Mouse (Mus musculus): ENCODE measurements around the gene Crip3.

Crip3 gene

DNA sequence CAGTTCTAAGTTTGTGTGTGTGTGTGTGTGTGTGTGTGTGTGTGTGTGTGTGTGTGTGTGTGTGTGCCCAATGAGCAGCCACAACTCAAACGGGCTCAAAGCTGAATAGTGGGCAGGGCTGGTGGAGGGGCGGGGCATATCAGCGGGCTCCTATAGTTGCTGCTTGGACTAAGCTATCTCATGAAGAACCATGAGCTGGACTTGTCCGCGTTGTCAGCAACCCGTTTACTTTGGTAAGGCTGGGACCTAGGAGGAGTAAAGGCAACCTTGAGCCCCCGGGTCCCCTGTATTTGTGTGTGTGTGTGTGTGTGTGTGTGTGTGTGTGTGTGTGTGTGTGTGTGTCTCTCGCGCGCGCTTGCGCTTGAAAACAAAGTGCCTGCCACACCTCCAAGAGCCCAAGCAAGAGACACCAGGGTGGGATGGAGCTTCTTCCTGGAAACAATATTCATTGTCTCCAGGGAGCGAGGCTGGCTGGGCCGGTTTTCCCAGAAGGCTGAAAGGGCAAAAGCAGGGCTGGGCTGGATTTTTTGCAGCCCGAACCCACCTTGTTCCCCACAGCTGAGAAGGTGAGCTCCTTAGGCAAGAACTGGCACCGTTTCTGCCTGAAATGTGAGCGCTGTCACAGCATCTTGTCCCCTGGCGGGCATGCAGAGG is at the start of gene Crip3:
Gene Crip3 (plus strand): TSS at position 166 of the 654 bp plus-strand sequence.
- DNase-seq = peak; percentile 54

DNA sequence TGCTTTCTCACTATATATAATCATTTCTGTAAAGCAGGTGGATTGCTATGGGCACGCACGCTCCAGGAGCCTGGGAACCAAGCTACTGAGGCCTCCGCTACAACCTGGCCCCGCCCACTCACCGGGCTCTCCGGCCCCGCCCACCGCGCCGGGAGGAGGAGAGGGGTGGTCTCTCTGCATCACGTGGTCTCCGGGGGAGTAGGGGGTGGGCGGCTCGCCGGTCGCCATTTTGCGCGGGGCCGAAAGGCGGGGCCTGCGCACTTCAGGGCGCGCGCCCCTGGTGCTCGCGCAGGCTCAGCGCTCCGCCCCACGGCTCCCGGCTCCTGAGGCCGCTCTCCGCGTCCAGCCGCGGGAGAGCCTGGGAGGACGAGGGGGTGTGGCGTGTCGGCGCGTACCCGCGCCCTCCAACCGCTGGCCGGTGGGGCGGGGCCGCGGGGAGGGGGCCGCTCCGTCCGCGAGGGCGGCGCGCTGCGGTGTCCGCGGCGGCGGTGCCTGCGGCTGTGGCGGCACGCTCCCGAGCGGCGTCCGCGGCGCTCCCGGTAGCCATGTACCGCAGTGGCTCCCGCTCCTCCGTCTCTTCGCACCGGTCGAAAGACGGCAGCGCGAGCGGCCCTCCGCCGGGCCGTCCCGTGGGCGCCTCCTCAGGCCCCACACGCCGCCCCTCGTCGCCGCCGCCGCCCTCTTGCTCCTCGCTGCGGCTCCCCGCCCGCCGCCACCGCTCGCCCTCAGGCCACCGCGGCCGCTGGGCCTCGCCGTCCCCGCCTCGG is 45.2 kb upstream of the Crip3 start, which contains the start of gene Zfp318:
Gene Zfp318 (plus strand): TSS at position 438 of the 767 bp plus-strand sequence.
- peak; percentile 98 for DNase-seq

- DNase-seq = peak; percentile 37
Observed at GRCm38 (mm10) chr17:46384061-46384801, 44.5 kb upstream of the Crip3 start.

DNA sequence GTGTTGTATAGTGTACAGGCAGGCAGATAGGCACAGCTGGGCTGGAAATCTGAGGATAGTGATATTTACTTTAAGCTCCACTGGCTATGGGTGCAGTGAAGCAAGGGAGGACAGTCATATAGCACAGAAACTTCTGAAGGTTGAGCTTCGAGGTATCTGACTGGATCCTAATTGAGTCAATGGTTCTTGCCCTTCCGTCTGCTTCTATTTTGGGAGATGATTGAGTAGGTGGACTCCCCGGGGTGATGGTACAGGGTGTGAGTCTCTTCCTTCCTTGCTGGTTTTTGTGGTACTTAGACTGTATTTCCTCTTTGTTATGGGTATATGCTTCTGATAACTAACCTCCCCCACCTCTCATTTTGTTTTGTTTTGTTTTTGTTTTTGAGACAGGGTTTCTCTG is 40.5 kb upstream of the Crip3 start:
- DNase-seq = no peak

DNA sequence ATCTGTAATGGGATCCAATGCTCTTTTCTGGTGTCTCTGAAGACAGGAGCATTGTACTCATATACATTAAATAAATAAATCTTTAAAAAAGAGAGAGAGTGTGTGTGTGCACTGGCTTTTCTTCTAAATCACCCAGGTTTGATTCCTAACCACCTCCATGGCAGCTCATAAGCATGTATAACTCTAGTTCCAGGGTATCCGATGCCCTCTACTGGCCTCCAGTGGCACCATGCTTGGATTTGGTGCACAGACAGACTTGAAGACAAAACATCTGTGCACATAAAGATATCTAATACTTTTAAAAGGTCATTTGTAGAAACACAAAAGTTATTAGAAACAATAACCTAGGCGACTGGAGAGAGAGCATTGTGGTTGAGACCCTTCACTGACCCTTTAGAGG is 35.7 kb upstream of the Crip3 start:
- DNase-seq = peak; percentile 59

DNA sequence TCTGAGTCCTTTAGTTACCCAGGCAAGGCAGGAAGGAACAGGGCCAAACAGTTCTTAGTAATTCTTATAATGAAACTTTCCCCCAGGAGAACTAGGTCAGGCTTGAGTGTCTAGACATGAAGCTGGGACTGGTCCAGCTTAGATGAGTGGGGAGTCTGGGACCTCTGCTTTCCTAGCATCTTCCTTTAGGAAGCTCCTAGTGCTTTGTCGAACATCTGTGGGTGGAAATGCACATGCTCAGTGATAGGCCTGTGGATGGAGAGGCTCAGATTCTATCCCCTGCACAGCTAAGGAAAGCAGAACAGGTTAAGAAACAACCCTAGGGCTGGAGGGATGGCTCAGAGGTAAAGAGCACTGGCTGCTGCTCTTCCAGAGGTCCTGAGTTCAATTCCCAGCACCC is 34.1 kb upstream of the Crip3 start:
- DNase-seq = no peak

- DNase-seq = peak; percentile 46
Observed at GRCm38 (mm10) chr17:46408478-46408877, 20.2 kb upstream of the Crip3 start.

GRCm38 (mm10) chr17:46418628-46419027 is 10.1 kb upstream of the Crip3 start:
- DNase-seq = no peak

DNA sequence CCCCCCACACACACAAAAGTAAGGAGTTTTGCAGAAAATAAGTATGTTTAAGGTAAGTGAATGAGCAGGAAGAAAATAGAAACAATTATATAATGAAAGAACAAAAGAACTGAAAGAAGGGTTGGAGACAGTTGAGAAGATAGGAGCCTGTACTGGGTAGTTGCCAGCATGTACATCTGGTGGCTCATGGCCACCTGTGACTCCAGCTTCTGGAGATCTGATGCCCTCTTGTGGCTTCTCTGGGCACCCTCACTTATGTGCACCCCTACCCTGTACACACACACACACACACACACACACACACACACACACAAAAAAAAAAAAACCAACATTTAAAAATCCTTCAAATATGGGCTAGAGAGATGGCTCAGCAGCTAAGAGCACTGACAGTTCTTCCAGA is 9.0 kb upstream of the Crip3 start:
- no peak for DNase-seq

DNA sequence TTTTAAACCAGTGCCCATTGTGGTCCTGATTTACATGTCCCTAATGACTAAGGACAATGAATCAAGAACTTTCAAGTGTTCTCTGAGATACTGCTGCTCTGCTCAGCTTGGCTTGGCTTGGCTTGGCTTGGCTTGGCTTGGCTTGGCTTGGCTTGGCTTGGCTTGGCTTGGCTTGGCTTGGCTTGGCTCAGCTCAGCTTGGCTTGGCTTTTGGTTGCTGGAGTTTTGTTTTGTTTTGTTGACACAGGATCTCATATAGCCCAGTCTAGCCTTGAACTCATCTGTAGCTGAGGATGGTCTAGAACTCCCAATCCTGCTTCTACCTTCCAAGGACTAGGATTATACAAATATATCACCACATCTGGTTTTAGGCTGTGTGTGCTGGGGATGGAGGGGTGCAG is 2.2 kb upstream of the Crip3 start:
- DNase-seq = no peak

DNA sequence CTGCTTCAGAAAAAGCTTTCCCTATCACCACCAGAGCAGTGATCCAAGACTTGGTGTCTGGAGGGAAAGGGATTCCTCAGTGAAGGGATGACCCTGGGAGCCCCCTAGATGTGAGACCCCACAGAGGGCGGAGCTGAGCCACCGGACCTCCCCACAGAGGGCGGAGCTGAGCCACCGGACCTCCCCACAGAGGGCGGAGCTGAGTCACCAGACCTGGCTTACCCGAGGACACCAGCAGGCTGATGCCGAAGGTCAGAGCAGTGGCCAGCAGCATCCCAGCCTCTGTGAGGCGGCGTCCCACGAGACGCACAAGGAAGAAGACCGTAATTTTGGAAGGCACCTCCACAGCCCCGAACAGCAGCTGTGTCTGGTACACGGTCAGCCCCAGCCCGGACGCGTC is 4.9 kb downstream of the Crip3 start:
- DNase-seq = peak; percentile 65

GRCm38 (mm10) chr17:46436672-46437366 is 8.1 kb downstream of the Crip3 start:
- peak; percentile 71 for DNase-seq

DNA sequence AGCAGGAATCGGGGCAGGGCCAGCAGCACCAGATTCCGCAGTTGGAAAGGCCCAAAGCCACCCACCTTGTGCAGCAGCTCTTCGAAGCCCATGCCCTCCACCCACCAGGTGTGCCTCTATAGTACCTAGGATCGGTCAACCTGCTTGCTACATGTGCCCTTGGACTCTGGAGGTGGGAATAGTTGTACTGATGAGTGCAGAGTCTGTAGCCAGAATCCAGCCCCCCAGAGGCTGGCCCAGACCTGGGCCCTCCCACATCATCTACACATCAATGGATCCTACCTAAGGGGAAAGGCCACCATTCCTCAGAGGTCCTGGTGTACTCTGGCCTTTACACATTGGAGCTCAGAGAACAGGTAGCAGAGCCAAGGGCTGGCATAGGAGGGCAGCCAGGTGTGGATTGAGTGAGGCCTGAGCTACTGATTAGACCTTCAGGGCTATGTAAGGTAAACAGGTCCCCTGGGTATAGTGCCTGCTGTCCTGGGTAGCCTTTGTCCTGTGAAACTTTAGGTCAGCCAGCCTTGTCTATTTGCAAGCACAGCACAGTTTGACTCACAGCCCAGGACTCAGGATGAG is 9.7 kb downstream of the Crip3 start, which contains the start of gene Slc22a7:
Gene Slc22a7 (minus strand): TSS at position 160 of the 576 bp plus-strand sequence.
- DNase-seq = no peak

- DNase-seq = no peak
Observed at GRCm38 (mm10) chr17:46439176-46439575, 10.4 kb downstream of the Crip3 start.

- DNase-seq = no peak
Observed at GRCm38 (mm10) chr17:46444839-46445579, 16.3 kb downstream of the Crip3 start.

- no peak for DNase-seq
Observed at GRCm38 (mm10) chr17:46446264-46446663, 17.5 kb downstream of the Crip3 start.

GRCm38 (mm10) chr17:46452683-46453082 is 24.0 kb downstream of the Crip3 start:
- no peak for DNase-seq

DNA sequence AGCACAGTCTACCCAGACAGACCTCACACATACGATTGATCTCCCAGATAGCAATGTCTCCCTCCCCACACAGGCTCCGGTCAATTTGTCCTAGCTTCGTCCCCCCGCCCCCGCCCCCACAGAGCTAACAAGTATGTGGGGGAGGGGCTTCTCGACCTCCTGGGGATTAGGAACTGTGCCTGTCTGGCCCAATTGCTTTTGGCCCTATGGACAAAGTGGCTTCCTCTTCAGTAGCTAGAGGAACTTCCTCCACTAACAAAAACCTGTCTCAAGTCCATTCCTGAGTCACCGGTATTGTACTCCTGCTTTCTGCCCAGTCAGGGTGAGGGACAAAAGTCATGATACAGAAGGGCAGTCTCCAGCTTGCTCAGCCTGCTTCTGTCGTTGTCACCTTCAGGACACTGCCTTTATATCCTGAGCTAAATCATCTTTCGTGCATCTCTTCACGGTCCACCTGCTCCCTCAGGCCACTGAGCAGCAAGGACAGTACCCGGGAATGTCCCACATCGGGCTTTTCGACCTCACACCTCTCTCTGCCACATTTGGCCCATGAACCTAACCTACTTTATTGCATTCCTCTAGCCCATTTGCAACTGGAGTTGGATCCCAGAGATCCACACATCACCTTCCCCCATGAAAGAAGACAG is 24.7 kb downstream of the Crip3 start:
- peak; percentile 52 for DNase-seq

DNA sequence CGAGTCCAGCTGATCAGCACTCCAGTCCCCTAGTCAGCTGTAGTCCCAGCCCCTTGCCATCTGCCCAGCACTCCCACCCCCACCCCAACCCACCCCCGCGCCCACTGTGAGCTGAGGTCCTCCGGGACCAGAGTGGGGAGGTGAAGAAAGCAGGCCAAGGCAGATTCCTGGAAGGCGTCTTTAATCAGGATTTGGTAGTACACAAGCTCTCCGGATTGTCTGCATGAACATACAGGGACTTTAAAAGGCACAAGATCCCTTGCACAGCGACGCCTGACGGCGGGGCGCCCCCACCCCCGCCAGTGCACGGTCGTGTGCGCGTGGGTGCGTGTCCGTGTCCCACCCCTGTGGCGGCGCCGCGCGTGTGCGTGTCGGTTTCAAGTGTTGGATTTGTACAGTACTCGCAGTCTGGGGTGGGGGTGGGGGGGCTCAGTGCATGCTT is 25.3 kb downstream of the Crip3 start:
- DNase-seq = peak; percentile 82

DNA sequence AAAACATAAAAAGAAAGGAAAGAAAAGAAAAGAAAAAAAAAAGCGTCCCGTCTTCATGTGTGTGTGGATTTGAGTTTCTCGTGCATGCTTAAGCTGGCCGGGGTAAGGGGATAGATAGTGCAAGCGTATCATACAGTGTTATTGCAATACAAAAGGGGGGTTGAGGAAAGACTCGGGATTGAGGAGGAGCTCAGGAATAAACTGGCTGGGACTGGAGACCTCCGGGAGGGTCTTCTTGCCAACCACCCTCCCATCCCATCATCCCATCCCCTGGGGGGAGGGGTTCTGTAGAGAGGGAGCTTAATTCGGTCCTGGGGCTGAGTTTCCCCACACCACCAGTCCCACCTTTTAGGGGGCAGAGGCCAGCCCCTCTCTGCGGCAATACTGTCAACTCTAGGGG is 25.8 kb downstream of the Crip3 start:
- DNase-seq = peak; percentile 55

- DNase-seq = peak; percentile 63
Observed at GRCm38 (mm10) chr17:46455110-46455691, 26.5 kb downstream of the Crip3 start.

Measured in retina, postnatal 1 day (tissue).